Mouse (Mus musculus) R1 (cell line): Measurements from ENCODE around the gene Ky.

Experiments
- DNase-seq: peaks from one replicate; pipeline ENCODE4 v3.0.0-alpha.2; 2018; ENCODE audit warnings: low read depth, low spot score

Ky gene

GRCm38 (mm10) chr9:102505700-102506585, at the start of gene Ky:
Gene Ky, plus strand, starts transcription at chr9:102505750.
- peak; percentile 53 for DNase-seq

- DNase-seq, result no peak
These were observed 43.3 kb upstream of the Ky start for GRCm38 (mm10) chr9:102462251-102462650.

GRCm38 (mm10) chr9:102465044-102465443, 40.5 kb upstream of the Ky start:
- no peak for DNase-seq

- DNase-seq, result peak; percentile 43
These were observed 39.8 kb upstream of the Ky start for GRCm38 (mm10) chr9:102465726-102466125.

- DNase-seq, result no peak
These were observed 35.3 kb upstream of the Ky start for GRCm38 (mm10) chr9:102470076-102470819.

GRCm38 (mm10) chr9:102477767-102478450, 27.6 kb upstream of the Ky start:
- DNase-seq, result no peak

- no peak for DNase-seq
These were observed 27.1 kb upstream of the Ky start for GRCm38 (mm10) chr9:102478451-102478835.

GRCm38 (mm10) chr9:102479022-102479421, 26.5 kb upstream of the Ky start:
- peak; percentile 68 for DNase-seq

- DNase-seq, result peak; percentile 47
These were observed 13.3 kb upstream of the Ky start for GRCm38 (mm10) chr9:102492031-102492795.

GRCm38 (mm10) chr9:102493044-102493443, 12.5 kb upstream of the Ky start:
- no peak for DNase-seq

GRCm38 (mm10) chr9:102493916-102494315, 11.6 kb upstream of the Ky start:
- no peak for DNase-seq

GRCm38 (mm10) chr9:102494454-102494853, 11.1 kb upstream of the Ky start:
- DNase-seq, result no peak

- no peak for DNase-seq
These were observed 10.3 kb upstream of the Ky start for GRCm38 (mm10) chr9:102495266-102495665.

- DNase-seq, result no peak
These were observed 9.0 kb upstream of the Ky start for GRCm38 (mm10) chr9:102496481-102497041.

- DNase-seq, result no peak
These were observed 8.4 kb upstream of the Ky start for GRCm38 (mm10) chr9:102497089-102497690.

GRCm38 (mm10) chr9:102497833-102498430, 7.6 kb upstream of the Ky start:
- no peak for DNase-seq

- no peak for DNase-seq
These were observed 6.8 kb upstream of the Ky start for GRCm38 (mm10) chr9:102498701-102499100.

- DNase-seq, result no peak
These were observed 6.3 kb upstream of the Ky start for GRCm38 (mm10) chr9:102499266-102499665.

- no peak for DNase-seq
These were observed 5.8 kb upstream of the Ky start for GRCm38 (mm10) chr9:102499746-102500145.

- DNase-seq, result no peak
These were observed 4.4 kb upstream of the Ky start for GRCm38 (mm10) chr9:102501113-102501512.
